Mouse (Mus musculus) liver, postnatal 0 days (tissue): Measurements from ENCODE around the gene Slc35d3. TPM values are rescaled to one million over a fixed set of nuclear protein-coding genes. Genes with fewer than 3 reads are reported as not detected.

Experiments
- ATAC-seq: fragments of 200-750 bp; cut with Nextera tagmentation; 2 replicates; pipeline ENCODE4 v1.8.0; 2017; ENCODE audit warnings: mild to moderate bottlenecking, moderate library complexity
- DNase-seq: peaks from one replicate; pipeline ENCODE4 v3.0.0-alpha.2; 2016
- H3K27ac ChIP-seq: fragments of 300-500 bp; sonication (generic); 2 replicates; pipeline ENCODE4 v1.5.1; 2014; ENCODE audit warnings: antibody characterized with exemption, moderate library complexity, mild to moderate bottlenecking, low read depth
- H3K27me3 ChIP-seq: fragments of 300-500 bp; sonication (generic); 2 replicates; pipeline ENCODE4 v1.6.1; 2014; ENCODE audit warnings: low read length, control low read depth, mixed read lengths; ENCODE audit not compliant: insufficient read depth
- H3K36me3 ChIP-seq: fragments of 300-500 bp; sonication (generic); replicated peaks from 2 replicates; pipeline ENCODE4 v1.6.1; 2014; ENCODE audit warnings: mild to moderate bottlenecking, control low read depth, low read length, moderate library complexity, mixed read lengths; ENCODE audit not compliant: insufficient read depth
- H3K4me1 ChIP-seq: fragments of 300-500 bp; sonication (generic); 2 replicates; pipeline ENCODE4 v1.6.1; 2014; ENCODE audit warnings: antibody characterized with exemption, mild to moderate bottlenecking, control low read depth; ENCODE audit not compliant: insufficient read depth
- H3K4me2 ChIP-seq: fragments of 300-500 bp; sonication (generic); 2 replicates; pipeline ENCODE4 v1.6.1; 2014; ENCODE audit warnings: low read depth, mild to moderate bottlenecking, low read length, moderate library complexity, mixed read lengths
- H3K4me3 ChIP-seq: fragments of 300-500 bp; sonication (generic); 2 replicates; pipeline ENCODE4 v1.5.1; 2014; ENCODE audit warnings: low read depth, low read length
- H3K9ac ChIP-seq: fragments of 300-500 bp; sonication (generic); replicated peaks from 2 replicates; pipeline ENCODE4 v1.6.1; 2014; ENCODE audit warnings: mild to moderate bottlenecking, moderate library complexity
- H3K9me3 ChIP-seq: fragments of 300-500 bp; sonication (generic); 2 replicates; pipeline ENCODE4 v1.6.1; 2016; ENCODE audit warnings: mild to moderate bottlenecking, control low read depth, low read length, mixed read lengths
- CTCF ChIP-seq: sonication (generic); IDR thresholded peaks from 2 replicates; pipeline ENCODE4 v1.5.1; 2016; ENCODE audit warnings: antibody characterized with exemption, low read depth
- EP300 ChIP-seq: IDR thresholded peaks from 2 replicates; pipeline ENCODE4 v1.6.1; 2016; ENCODE audit warnings: antibody characterized with exemption, low read depth, mild to moderate bottlenecking
- WGBS: fragments of 180-500 bp; shearing (Covaris S2); extraction: QIAGEN DNeasy Blood & Tissue Kit; methylation state at CpG from one replicate; pipeline ENCODE4 v1.1.7; 2014; ENCODE audit not compliant: insufficient replicate concordance; 5-methylcytosine and 5-hydroxymethylcytosine counted together
- polyA plus RNA-seq: library from polyadenylated mRNA; unstranded; fragments of >200 nt; fragmentation: Nextera tagmentation; extraction: Ambion mirVana; gene quantifications from 2 replicates; pipeline ENCODE4 v1.2.1, GENCODE M21; 2015

The Slc35d3 gene
- polyA plus RNA-seq = 2.3 and 2.7 TPM in 2 replicates

GRCm38 (mm10) chr10:19850998-19851691 is at the start of gene Slc35d3:
Gene Slc35d3, minus strand, starts transcription at chr10:19851459.
- under 1% methylated on average over 56 of the region's 72 CpGs for WGBS
- DNase-seq (peak; percentile 21), ATAC-seq (peak; percentile 23; the same call in 1 of the 2 replicates)

GRCm38 (mm10) chr10:19900191-19900590 is 48.9 kb upstream of the Slc35d3 start:
- DNase-seq (no peak), ATAC-seq (no peak)
- Histone ChIP-seq H3K27me3 (no peaks in the 10 kb centered on the region), H3K36me3 (peaks cover 24% of the 10 kb centered on the region; the same call in 1 of the 2 replicates), H3K9me3 (no peaks in the 10 kb centered on the region), H3K27ac (no peak overlapping the region), H3K4me3 (no peak overlapping the region), H3K9ac (no peak overlapping the region), H3K4me1 (peaks cover 3% of the 10 kb centered on the region; the same call in 1 of the 2 replicates), H3K4me2 (no peak overlapping the region)
- WGBS = 75% methylated on average over 2 of the region's 2 CpGs
- TF ChIP-seq EP300 = no peak
- TF ChIP-seq CTCF = no peak

More at GRCm38 (mm10) chr10:19850998-19851691, at the start of gene Slc35d3:
- no peaks in the 10 kb centered on the region for H3K36me3 ChIP-seq
- peaks cover 49% of the 10 kb centered on the region for H3K27me3 ChIP-seq
- peak within 1 kb of the TSS; percentile 51 for H3K4me3 ChIP-seq
- no peak within 1 kb of the TSS for H3K9ac ChIP-seq
- H3K27ac ChIP-seq = no peak within 1 kb of the TSS
- H3K4me2 ChIP-seq = peak within 1 kb of the TSS; percentile 78
- peaks cover 29% of the 10 kb centered on the region for H3K4me1 ChIP-seq
- TF ChIP-seq EP300 = no peak
- no peak for TF ChIP-seq CTCF
- no peaks in the 10 kb centered on the region for H3K9me3 ChIP-seq

GRCm38 (mm10) chr10:19893976-19894375 is 42.7 kb upstream of the Slc35d3 start:
- Histone ChIP-seq H3K9me3 (no peaks in the 10 kb centered on the region), H3K36me3 (peaks cover 15% of the 10 kb centered on the region), H3K9ac (no peak overlapping the region), H3K4me3 (no peak overlapping the region), H3K4me1 (no peaks in the 10 kb centered on the region), H3K27ac (no peak overlapping the region), H3K27me3 (no peaks in the 10 kb centered on the region), H3K4me2 (no peak overlapping the region)
- peak; percentile 38 for DNase-seq
- no peak for ATAC-seq
- peak; percentile 83 for TF ChIP-seq CTCF
- no peak for TF ChIP-seq EP300
- 23% methylated on average over 4 of the region's 4 CpGs for WGBS

GRCm38 (mm10) chr10:19893146-19893545 is 41.9 kb upstream of the Slc35d3 start:
- H3K27ac ChIP-seq = no peak overlapping the region
- no peaks in the 10 kb centered on the region for H3K27me3 ChIP-seq
- no peak for TF ChIP-seq CTCF
- no peak for TF ChIP-seq EP300
- H3K4me3 ChIP-seq = no peak overlapping the region
- DNase-seq (no peak), ATAC-seq (no peak)
- H3K4me2 ChIP-seq = no peak overlapping the region
- peaks cover 16% of the 10 kb centered on the region for H3K36me3 ChIP-seq
- no peaks in the 10 kb centered on the region for H3K9me3 ChIP-seq
- 80% methylated on average over 6 of the region's 6 CpGs for WGBS
- no peak overlapping the region for H3K9ac ChIP-seq
- no peaks in the 10 kb centered on the region for H3K4me1 ChIP-seq

- ATAC-seq (no peak), DNase-seq (no peak)
- no peak overlapping the region for H3K27ac ChIP-seq
- no peaks in the 10 kb centered on the region for H3K9me3 ChIP-seq
- no peak overlapping the region for H3K9ac ChIP-seq
- WGBS = 38% methylated on average over 3 of the region's 3 CpGs
- no peaks in the 10 kb centered on the region for H3K27me3 ChIP-seq
- H3K4me3 ChIP-seq = no peak overlapping the region
- no peaks in the 10 kb centered on the region for H3K4me1 ChIP-seq
- no peak overlapping the region for H3K4me2 ChIP-seq
- H3K36me3 ChIP-seq = peaks cover 14% of the 10 kb centered on the region
- no peak for TF ChIP-seq EP300
- TF ChIP-seq CTCF = 0 out of 2 replicates have a peak, but pooled peaks have one; percentile 16
These were observed 40.4 kb upstream of the Slc35d3 start for GRCm38 (mm10) chr10:19891686-19892085.

- TF ChIP-seq EP300 (no peak), CTCF (no peak)
- H3K4me3 ChIP-seq = no peak overlapping the region
- 70% methylated on average over 3 of the region's 3 CpGs for WGBS
- no peak overlapping the region for H3K4me2 ChIP-seq
- no peaks in the 10 kb centered on the region for H3K27me3 ChIP-seq
- H3K9ac ChIP-seq = no peak overlapping the region
- ATAC-seq (no peak), DNase-seq (no peak)
- H3K27ac ChIP-seq = no peak overlapping the region
- H3K9me3 ChIP-seq = no peaks in the 10 kb centered on the region
- H3K4me1 ChIP-seq = no peaks in the 10 kb centered on the region
- peaks cover 14% of the 10 kb centered on the region for H3K36me3 ChIP-seq
These were observed 38.6 kb upstream of the Slc35d3 start for GRCm38 (mm10) chr10:19889908-19890307.
